Mouse (Mus musculus): ENCODE results near the gene Itgb1. TPM values are rescaled to one million over a fixed set of nuclear protein-coding genes. Genes with fewer than 3 reads are reported as not detected.
A peak's percentile ranks its signal among the peaks of the same experiment; 100 is the strongest.

Itgb1 gene
- polyA plus RNA-seq, 1 experiment: 246 TPM

DNA sequence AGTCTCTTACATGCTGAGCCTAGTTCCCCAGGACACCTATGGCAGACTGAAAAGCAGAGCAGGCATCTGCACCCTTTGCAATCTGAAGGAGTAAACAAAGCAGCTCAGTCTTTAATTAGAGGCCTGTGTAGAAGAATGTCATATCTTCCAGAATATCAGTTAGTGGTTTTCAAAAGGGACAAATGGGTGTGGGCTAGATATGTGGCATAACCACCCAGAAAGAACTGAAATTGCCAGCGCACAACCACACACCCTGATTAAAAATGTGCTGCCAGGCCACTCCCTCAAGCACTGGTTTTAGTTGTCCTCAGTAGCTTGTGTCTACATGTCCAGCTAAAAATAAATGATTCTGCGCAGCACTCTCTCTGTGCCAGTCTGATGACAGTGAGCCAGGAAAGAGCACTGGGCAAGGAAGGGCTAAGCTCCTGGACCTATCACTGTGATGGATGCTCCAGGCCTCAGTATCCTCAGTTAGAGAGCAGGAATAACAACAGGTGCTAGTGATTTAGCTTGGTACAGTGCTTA is 35.1 kb upstream of the Itgb1 start:
- Histone ChIP-seq H3K27ac (ENCODE audit: insufficient read depth, low read length) (no peak overlapping the region), H3K9ac (ENCODE audit: low read depth, poor library complexity, severe bottlenecking) (no peak overlapping the region), H3K27me3 (ENCODE audit: control insufficient read depth, insufficient read depth, low read length, poor library complexity, severe bottlenecking) (no peaks in the 10 kb centered on the region; the same call in 1 of the 2 replicates), H3K9me3 (replicated peaks; ENCODE audit: control insufficient read depth, insufficient read depth, low read length, poor library complexity, severe bottlenecking) (no peaks in the 10 kb centered on the region), H3K4me3 (ENCODE audit: low read depth, low read length) (no peak overlapping the region), H3K4me1 (ENCODE audit: control insufficient read depth, insufficient read depth, low read length) (no peaks in the 10 kb centered on the region), H3K36me3 (ENCODE audit: control insufficient read depth, insufficient read depth, low read length, poor library complexity, severe bottlenecking) (no peaks in the 10 kb centered on the region)
- TF ChIP-seq CTCF (IDR thresholded peaks at IDR 0.05; ENCODE audit: low read depth, low read length) (no peak), EP300 (IDR thresholded peaks at IDR 0.05; ENCODE audit: insufficient read depth, low read depth, low read length) (no peak), POLR2A (IDR thresholded peaks at IDR 0.05; ENCODE audit: insufficient read depth, low read length) (no peak)

DNA sequence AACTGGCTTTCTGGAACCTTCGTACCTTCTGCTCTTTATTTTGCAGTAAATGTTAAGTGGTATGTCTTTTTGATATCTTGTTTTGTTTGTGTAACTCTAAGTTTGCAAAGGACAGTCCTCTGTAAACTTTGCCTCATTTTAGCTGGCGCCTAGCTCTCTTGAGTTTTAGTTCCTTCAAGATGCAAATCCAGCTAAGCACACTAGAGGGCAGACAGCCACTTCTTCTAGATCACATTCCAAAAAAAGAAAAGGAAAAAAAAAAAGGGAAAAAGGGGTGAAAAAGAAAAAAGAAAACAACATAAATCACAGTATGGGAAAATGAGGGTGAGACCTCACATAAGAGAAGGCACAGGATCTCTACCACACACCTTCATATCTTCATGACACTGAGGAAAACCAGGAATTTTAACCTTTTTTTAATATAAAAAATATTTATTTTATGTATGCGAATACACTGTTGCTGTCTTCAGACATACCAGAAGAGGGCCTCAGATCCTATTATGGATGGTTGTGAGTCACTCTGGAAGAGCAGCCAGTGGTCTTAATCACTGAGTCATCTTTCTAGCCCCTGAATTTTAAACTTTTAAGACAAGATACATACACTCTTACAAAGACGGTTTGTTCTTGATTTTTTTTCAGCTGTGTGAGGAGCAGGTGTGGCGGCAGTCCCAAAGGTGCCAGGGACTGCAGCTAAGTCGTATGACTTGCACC is 32.9 kb upstream of the Itgb1 start:
- Histone ChIP-seq H3K27me3 (ENCODE audit: control insufficient read depth, insufficient read depth, low read length, poor library complexity, severe bottlenecking) (no peaks in the 10 kb centered on the region), H3K9me3 (replicated peaks; ENCODE audit: control insufficient read depth, insufficient read depth, low read length, poor library complexity, severe bottlenecking) (no peaks in the 10 kb centered on the region), H3K36me3 (ENCODE audit: control insufficient read depth, insufficient read depth, low read length, poor library complexity, severe bottlenecking) (no peaks in the 10 kb centered on the region), H3K4me1 (ENCODE audit: control insufficient read depth, insufficient read depth, low read length) (no peaks in the 10 kb centered on the region), H3K9ac (ENCODE audit: low read depth, poor library complexity, severe bottlenecking) (no peak overlapping the region), H3K27ac (ENCODE audit: insufficient read depth, low read length) (no peak overlapping the region), H3K4me3 (ENCODE audit: low read depth, low read length) (no peak overlapping the region)
- TF ChIP-seq POLR2A (IDR thresholded peaks at IDR 0.05; ENCODE audit: insufficient read depth, low read length) (no peak), EP300 (IDR thresholded peaks at IDR 0.05; ENCODE audit: insufficient read depth, low read depth, low read length) (no peak), CTCF (IDR thresholded peaks at IDR 0.05; ENCODE audit: low read depth, low read length) (no peak)

DNA sequence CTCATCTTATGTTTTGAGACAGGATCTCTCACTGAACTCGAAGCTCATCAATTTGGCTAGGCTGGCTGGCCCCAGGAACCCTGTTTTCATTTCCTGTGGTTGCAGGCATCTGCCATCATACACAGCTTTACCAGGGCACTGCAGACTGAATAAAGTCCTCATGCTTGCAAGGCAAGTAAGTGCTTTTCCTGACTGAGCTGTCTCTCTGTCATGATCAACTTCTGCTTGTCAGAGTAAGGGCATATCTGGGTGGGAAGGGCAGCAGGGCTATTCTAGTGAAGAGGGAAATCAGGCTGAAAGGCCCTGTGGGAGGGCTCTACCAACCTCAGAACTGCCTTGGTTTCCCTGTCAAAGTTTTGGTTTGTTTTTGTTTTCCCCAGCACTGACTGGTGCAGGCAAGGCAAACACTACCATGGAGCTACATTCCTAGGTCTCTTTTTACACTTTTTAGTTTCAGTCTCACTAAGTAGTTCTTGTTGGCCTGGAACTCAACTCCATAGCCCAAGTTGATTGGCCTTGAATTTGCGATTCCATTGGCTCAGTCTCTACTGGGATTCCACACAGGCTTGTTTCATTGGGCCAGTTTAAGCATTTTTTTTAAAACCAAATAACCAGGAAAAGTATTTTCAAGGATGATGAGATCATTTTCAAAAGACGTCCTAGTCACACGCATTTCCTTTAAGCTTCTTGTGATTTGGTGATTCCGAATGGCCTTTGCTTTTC is 31.7 kb upstream of the Itgb1 start:
- H3K27me3 ChIP-seq (ENCODE audit: control insufficient read depth, insufficient read depth, low read length, poor library complexity, severe bottlenecking): no peaks in the 10 kb centered on the region; the same call in 1 of the 2 replicates
- peak overlapping the region; percentile 66; the same call in 1 of the 2 replicates for H3K27ac ChIP-seq (ENCODE audit: insufficient read depth, low read length)
- H3K4me1 ChIP-seq (ENCODE audit: control insufficient read depth, insufficient read depth, low read length): no peaks in the 10 kb centered on the region
- TF ChIP-seq CTCF (IDR thresholded peaks at IDR 0.05; ENCODE audit: low read depth, low read length) (no peak), POLR2A (IDR thresholded peaks at IDR 0.05; ENCODE audit: insufficient read depth, low read length) (no peak), EP300 (IDR thresholded peaks at IDR 0.05; ENCODE audit: insufficient read depth, low read depth, low read length) (no peak)
- no peaks in the 10 kb centered on the region for H3K9me3 ChIP-seq (replicated peaks; ENCODE audit: control insufficient read depth, insufficient read depth, low read length, poor library complexity, severe bottlenecking)
- no peaks in the 10 kb centered on the region for H3K36me3 ChIP-seq (ENCODE audit: control insufficient read depth, insufficient read depth, low read length, poor library complexity, severe bottlenecking)
- H3K4me3 ChIP-seq (ENCODE audit: low read depth, low read length): no peak overlapping the region
- no peak overlapping the region for H3K9ac ChIP-seq (ENCODE audit: low read depth, poor library complexity, severe bottlenecking)

DNA sequence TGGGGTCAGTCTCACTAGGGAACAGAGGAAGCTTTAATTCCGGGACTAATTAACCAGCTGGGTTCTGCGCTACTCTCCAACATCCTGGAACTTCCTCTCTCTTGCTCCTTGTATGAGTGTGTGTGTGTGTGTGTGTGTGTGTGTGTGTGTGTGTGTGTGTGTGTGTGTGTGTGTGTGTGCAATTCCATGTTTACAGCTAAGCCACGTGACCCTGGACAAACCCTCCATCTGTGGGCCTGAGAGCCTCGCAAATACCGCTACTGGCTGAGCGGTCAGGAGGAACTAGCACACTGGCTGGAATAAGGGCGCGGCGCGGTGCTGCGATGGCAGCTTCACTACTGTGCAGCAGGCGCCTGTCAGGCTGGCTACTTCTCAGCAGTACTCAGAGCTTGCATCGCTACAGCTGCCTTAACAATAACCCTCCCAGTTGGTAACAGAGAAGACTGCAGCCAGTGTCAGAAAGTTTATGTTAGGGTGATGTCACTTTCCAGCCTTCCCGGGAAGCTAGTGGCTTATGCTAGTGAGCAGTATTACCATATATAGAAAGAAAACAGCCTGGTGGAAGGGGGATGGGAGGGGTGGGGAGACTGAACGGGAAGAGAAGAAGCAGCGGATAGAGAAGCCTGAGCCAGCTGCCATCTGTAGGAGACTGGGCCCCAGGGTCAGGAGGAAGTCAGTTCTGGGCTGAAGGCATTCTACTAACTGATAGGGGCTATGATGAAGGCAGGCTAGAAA is 30.9 kb upstream of the Itgb1 start:
- H3K36me3 ChIP-seq (ENCODE audit: control insufficient read depth, insufficient read depth, low read length, poor library complexity, severe bottlenecking): no peaks in the 10 kb centered on the region
- no peak overlapping the region for H3K4me3 ChIP-seq (ENCODE audit: low read depth, low read length)
- peak overlapping the region; percentile 23; the same call in 1 of the 2 replicates for H3K9ac ChIP-seq (ENCODE audit: low read depth, poor library complexity, severe bottlenecking)
- no peaks in the 10 kb centered on the region for H3K9me3 ChIP-seq (replicated peaks; ENCODE audit: control insufficient read depth, insufficient read depth, low read length, poor library complexity, severe bottlenecking)
- no peaks in the 10 kb centered on the region; the same call in 1 of the 2 replicates for H3K27me3 ChIP-seq (ENCODE audit: control insufficient read depth, insufficient read depth, low read length, poor library complexity, severe bottlenecking)
- TF ChIP-seq POLR2A (IDR thresholded peaks at IDR 0.05; ENCODE audit: insufficient read depth, low read length) (no peak), EP300 (IDR thresholded peaks at IDR 0.05; ENCODE audit: insufficient read depth, low read depth, low read length) (no peak), CTCF (IDR thresholded peaks at IDR 0.05; ENCODE audit: low read depth, low read length) (no peak)
- no peaks in the 10 kb centered on the region for H3K4me1 ChIP-seq (ENCODE audit: control insufficient read depth, insufficient read depth, low read length)
- peak overlapping the region; percentile 66; the same call in 1 of the 2 replicates for H3K27ac ChIP-seq (ENCODE audit: insufficient read depth, low read length)

DNA sequence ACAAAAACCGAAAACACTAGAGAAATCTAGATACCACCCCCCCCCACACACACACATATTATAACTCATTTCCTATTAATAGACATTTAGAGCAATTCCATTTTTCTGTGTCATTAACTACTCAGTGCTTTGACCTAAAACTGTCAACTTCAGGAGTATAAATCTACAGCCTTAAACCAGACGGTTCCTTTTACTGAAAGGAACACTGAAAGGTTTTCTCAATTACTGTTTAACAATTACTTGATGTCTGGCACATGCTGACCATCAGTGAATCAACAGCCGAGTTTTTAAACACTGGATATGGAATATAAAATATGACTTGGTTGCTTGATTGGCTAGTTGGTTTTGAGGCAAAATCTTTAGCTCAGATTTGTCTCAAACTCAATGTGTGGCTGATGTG is 23.3 kb upstream of the Itgb1 start:
- Histone ChIP-seq H3K9me3 (replicated peaks; ENCODE audit: control insufficient read depth, insufficient read depth, low read length, poor library complexity, severe bottlenecking) (no peaks in the 10 kb centered on the region), H3K4me1 (ENCODE audit: control insufficient read depth, insufficient read depth, low read length) (no peaks in the 10 kb centered on the region), H3K27ac (ENCODE audit: insufficient read depth, low read length) (no peak overlapping the region), H3K27me3 (ENCODE audit: control insufficient read depth, insufficient read depth, low read length, poor library complexity, severe bottlenecking) (no peaks in the 10 kb centered on the region; the same call in 1 of the 2 replicates), H3K4me3 (ENCODE audit: low read depth, low read length) (no peak overlapping the region), H3K9ac (ENCODE audit: low read depth, poor library complexity, severe bottlenecking) (no peak overlapping the region), H3K36me3 (ENCODE audit: control insufficient read depth, insufficient read depth, low read length, poor library complexity, severe bottlenecking) (no peaks in the 10 kb centered on the region)
- TF ChIP-seq POLR2A (IDR thresholded peaks at IDR 0.05; ENCODE audit: insufficient read depth, low read length): no peak
